Mouse (Mus musculus) CH12.LX (cell line): ENCODE results near the gene Sh2d1a. TPM values are rescaled to one million over a fixed set of nuclear protein-coding genes. Genes with fewer than 3 reads are reported as not detected.

ENCODE experiments used
- DNase-seq: peaks from one replicate; pipeline ENCODE4 v3.0.0-alpha.2; 2013; ENCODE audit errors: extremely low read depth
- H3K27ac ChIP-seq: 2 replicates; pipeline ENCODE4 v1.5.1; 2012; ENCODE audit warnings: low read depth, mild to moderate bottlenecking, control low read depth, moderate library complexity; ENCODE audit not compliant: insufficient read depth
- H3K27me3 ChIP-seq: replicated peaks from 2 replicates; pipeline ENCODE3; 2012; ENCODE audit warnings: inconsistent platforms
- H3K36me3 ChIP-seq, 2 experiments: replicated peaks in 1 of 2; 2 replicates each; pipeline versions ENCODE3 to v1.6.1; 2012; ENCODE audit warnings: inconsistent platforms in 1 of 2, low read length in 1 of 2, mild to moderate bottlenecking in 1 of 2, mixed read lengths in 1 of 2, moderate library complexity in 1 of 2; ENCODE audit not compliant: control insufficient read depth in 1 of 2, insufficient read depth in 1 of 2
- H3K4me1 ChIP-seq, 2 experiments: 2 replicates each; pipeline ENCODE4 v1.6.1; 2012; ENCODE audit warnings: inconsistent platforms in 1 of 2, moderate library complexity in 1 of 2; ENCODE audit not compliant: insufficient read depth in 2 of 2, control insufficient read depth in 1 of 2
- H3K4me2 ChIP-seq: 2 replicates; pipeline ENCODE4 v1.6.1; 2012; ENCODE audit warnings: low read depth, mild to moderate bottlenecking, control low read depth; ENCODE audit not compliant: poor library complexity, insufficient read depth, severe bottlenecking
- H3K4me3 ChIP-seq, 3 experiments: fragments of 150-350 bp in 1 of 3; sonication (generic) in 1 of 3; replicated peaks in 1 of 3; 2 replicates each; pipeline versions ENCODE3 to v1.5.1; 2011 to 2012; ENCODE audit warnings: low read depth in 2 of 3, low read length in 2 of 3, mild to moderate bottlenecking in 2 of 3, moderate library complexity in 2 of 3, control low read depth in 1 of 3, improper control_type of control experiment in 1 of 3, inconsistent platforms in 1 of 3, mixed read lengths in 1 of 3; ENCODE audit not compliant: poor library complexity in 1 of 3
- H3K79me2 ChIP-seq: replicated peaks from 2 replicates; pipeline ENCODE4 v1.6.1; 2012; ENCODE audit warnings: mild to moderate bottlenecking, moderate library complexity; ENCODE audit not compliant: control insufficient read depth, poor library complexity, insufficient read depth, severe bottlenecking; ENCODE audit errors: extremely low read depth
- H3K9ac ChIP-seq: 2 replicates; pipeline ENCODE4 v1.6.1; 2012; ENCODE audit warnings: low read depth, mild to moderate bottlenecking, control low read depth, moderate library complexity; ENCODE audit not compliant: insufficient read depth
- H3K9me3 ChIP-seq: replicated peaks from 2 replicates; pipeline ENCODE3; 2012; ENCODE audit warnings: low read length, inconsistent platforms, mixed read lengths
- BHLHE40 ChIP-seq: IDR thresholded peaks from 2 replicates; pipeline ENCODE4 v1.6.1; 2011; ENCODE audit warnings: mild to moderate bottlenecking, low read depth, low read length, improper control_type of control experiment
- CHD2 ChIP-seq: IDR thresholded peaks from 2 replicates; pipeline ENCODE4 v1.6.1; 2011; ENCODE audit warnings: low read length, improper control_type of control experiment
- CTCF ChIP-seq, 2 experiments: IDR thresholded peaks in 1 of 2; conservative IDR thresholded peaks in 1 of 2; 2 replicates each; pipeline ENCODE4 v1.5.1; 2011 to 2012; ENCODE audit warnings: low read depth in 2 of 2, low read length in 2 of 2, improper control_type of control experiment in 1 of 2, inconsistent platforms in 1 of 2, mild to moderate bottlenecking in 1 of 2, moderate library complexity in 1 of 2
- ETS1 ChIP-seq: conservative IDR thresholded peaks from 2 replicates; pipeline ENCODE4 v1.6.1; 2012; ENCODE audit warnings: low read depth, mild to moderate bottlenecking, inconsistent platforms, low read length, improper control_type of control experiment, moderate library complexity
- IRF4 ChIP-seq: IDR thresholded peaks from 2 replicates; pipeline ENCODE4 v1.6.1; 2014; ENCODE audit warnings: low read depth, mild to moderate bottlenecking, inconsistent platforms, low read length, improper control_type of control experiment
- JUND ChIP-seq: conservative IDR thresholded peaks from 2 replicates; pipeline ENCODE4 v1.6.1; 2011; ENCODE audit warnings: low read depth, low read length, improper control_type of control experiment
- KAT2A ChIP-seq: IDR thresholded peaks from 2 replicates; pipeline ENCODE4 v1.6.1; 2012; ENCODE audit warnings: low read length, improper control_type of control experiment, inconsistent platforms; ENCODE audit not compliant: insufficient replicate concordance
- MAX ChIP-seq: IDR thresholded peaks from 2 replicates; pipeline ENCODE4 v1.6.1; 2011; ENCODE audit warnings: low read length, improper control_type of control experiment
- MXI1 ChIP-seq: IDR thresholded peaks from 2 replicates; pipeline ENCODE4 v1.6.1; 2011; ENCODE audit warnings: mild to moderate bottlenecking, low read depth, low read length, improper control_type of control experiment
- MYC ChIP-seq: IDR thresholded peaks from 2 replicates; pipeline ENCODE4 v1.6.1; 2011; ENCODE audit warnings: low read depth, mild to moderate bottlenecking, improper control_type of control experiment, low read length
- NELFE ChIP-seq: IDR thresholded peaks from 2 replicates; pipeline ENCODE4 v1.6.1; 2011; ENCODE audit warnings: low read depth, low read length, improper control_type of control experiment
- POLR2AphosphoS2 ChIP-seq: IDR thresholded peaks from 2 replicates; pipeline ENCODE4 v1.6.1; 2011; ENCODE audit warnings: low read depth, low read length, improper control_type of control experiment
- RAD21 ChIP-seq: IDR thresholded peaks from 2 replicates; pipeline ENCODE4 v1.6.1; 2011; ENCODE audit warnings: low read depth, mild to moderate bottlenecking, low read length, improper control_type of control experiment, moderate library complexity
- SMC3 ChIP-seq: IDR thresholded peaks from 2 replicates; pipeline ENCODE4 v1.6.1; 2011; ENCODE audit warnings: low read depth, low read length, improper control_type of control experiment
- TCF12 ChIP-seq: IDR thresholded peaks from 2 replicates; pipeline ENCODE4 v1.6.1; 2014; ENCODE audit warnings: low read depth, mild to moderate bottlenecking, inconsistent platforms, low read length, improper control_type of control experiment
- USF2 ChIP-seq: conservative IDR thresholded peaks from 2 replicates; pipeline ENCODE4 v1.6.1; 2011; ENCODE audit warnings: low read depth, low read length, improper control_type of control experiment
- ZMIZ1 ChIP-seq: IDR thresholded peaks from 2 replicates; pipeline ENCODE4 v1.6.1; 2012; ENCODE audit warnings: low read depth, mild to moderate bottlenecking, inconsistent platforms, low read length, improper control_type of control experiment
- dilution Hi-C: fragments of 300-500 bp; cut with MboI; formaldehyde crosslinking; loops from 2 replicates; pipeline ENCODE4 v1.14.3; 2020; ENCODE audit warnings: low sequenced_read_pairs; ENCODE audit not compliant: extremely low pct_unique_long_range_greater_than_20kb, extremely low pct_ligation_motif_present
- in situ Hi-C: fragments of 300-500 bp; cut with MboI; formaldehyde crosslinking; loops from 3 replicates; pipeline ENCODE4 v1.14.3; 2019; ENCODE audit warnings: low sequenced_read_pairs, low pct_ligation_motif_present, low pct_unique_long_range_greater_than_20kb, mixed read lengths
- polyA plus RNA-seq: library from polyadenylated mRNA; unstranded; fragments of >175 nt; gene quantifications from 2 replicates; pipeline ENCODE4 v1.2.1, GENCODE M21; 2012; ENCODE audit warnings: low read depth; ENCODE audit not compliant: insufficient read length
- total RNA-seq, 2 experiments: library from RNA; depleted of rRNA; stranded (reverse); fragments of 300-350 nt in 1 of 2; fragments of >200 nt in 1 of 2; gene quantifications; 2 replicates each; pipeline ENCODE4 v1.2.3; 2012 to 2014

Sh2d1a gene
- total and polyA plus RNA-seq, 3 experiments = not detected

DNA sequence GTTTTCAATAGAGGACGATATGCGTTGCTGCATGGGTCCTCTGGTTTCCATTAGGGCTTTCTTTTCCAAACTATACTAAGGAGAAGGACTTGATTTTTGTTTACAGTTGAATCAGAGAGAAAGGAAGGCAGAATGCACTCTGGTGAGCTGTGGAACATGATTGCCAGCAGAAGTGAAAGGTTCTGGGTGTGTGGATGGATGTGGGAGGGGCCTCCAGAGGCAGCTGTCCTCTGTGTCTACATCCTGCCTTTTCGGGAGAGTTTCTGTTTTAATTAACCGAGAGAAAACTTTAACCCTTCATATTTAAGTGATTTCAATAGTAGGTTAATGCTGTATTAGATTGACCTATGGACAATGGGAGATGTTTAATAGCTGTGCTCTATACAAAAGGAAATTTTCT lies 46.3 kb downstream of the Sh2d1a start:
- H3K4me2 ChIP-seq = no peak overlapping the region
- no peak overlapping the region for H3K4me3 ChIP-seq
- H3K27ac ChIP-seq = no peak overlapping the region
- H3K79me2 ChIP-seq = no peaks in the 10 kb centered on the region
- no peaks in the 10 kb centered on the region for H3K9me3 ChIP-seq
- no peak for DNase-seq
- dilution Hi-C loops (no loop called here), in situ Hi-C loops (no loop called here)
- no peak for TF ChIP-seq USF2
- no peak for TF ChIP-seq POLR2AphosphoS2
- TF ChIP-seq NELFE = no peak
- no peak for TF ChIP-seq TCF12
- no peak for TF ChIP-seq MAX
- peaks cover 2 to 5% of the 10 kb centered on the region in 2 experiments; a peak in 2 of 4 replicates for H3K4me1 ChIP-seq
- no peak overlapping the region for H3K9ac ChIP-seq
- H3K27me3 ChIP-seq = no peaks in the 10 kb centered on the region
- no peaks in the 10 kb centered on the region for H3K36me3 ChIP-seq

DNA sequence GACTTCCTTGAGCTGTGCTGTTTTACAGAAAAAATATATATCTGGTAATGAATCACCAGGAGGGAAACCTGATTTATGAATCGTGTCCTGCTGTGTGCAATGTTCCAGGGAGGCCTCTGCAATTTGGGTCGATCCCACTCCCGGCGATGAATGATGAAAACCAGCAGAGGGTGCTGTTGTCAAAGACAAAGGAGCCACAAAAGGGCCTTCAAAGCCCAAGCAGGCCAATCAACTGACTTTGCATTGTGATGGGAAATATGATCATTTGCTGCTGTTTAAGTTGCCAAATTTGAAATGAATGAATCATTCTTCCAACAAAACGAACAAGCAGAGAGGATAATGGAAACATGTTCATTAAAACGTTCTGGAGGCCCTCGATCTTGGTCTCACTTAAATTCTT lies 55.0 kb downstream of the Sh2d1a start:
- Histone ChIP-seq H3K4me3 (no peak overlapping the region), H3K27ac (no peak overlapping the region)
- TF ChIP-seq KAT2A = no peak
- no peak for TF ChIP-seq MAX
- TF ChIP-seq CTCF (conservative IDR thresholded peaks at IDR 0.05 in 1 of 2, IDR thresholded peaks at IDR 0.05 in 1 of 2; ENCODE audit: low read depth in 2 of 2, low read length in 2 of 2) = peak; percentile 16 to 66; a peak in 2 of 4 replicates
- TF ChIP-seq MXI1 = no peak
- no peak for TF ChIP-seq IRF4
- TF ChIP-seq NELFE = no peak
- TF ChIP-seq SMC3 = peak; percentile 40
- TF ChIP-seq CHD2 = no peak
- no peak for TF ChIP-seq MYC
- no peak for TF ChIP-seq ZMIZ1
- TF ChIP-seq BHLHE40 = no peak
- no peak for TF ChIP-seq JUND
- peak; percentile 75 for TF ChIP-seq RAD21
- TF ChIP-seq ETS1 = no peak
- TF ChIP-seq, all 38 proteins: peak for 3
- Histone ChIP-seq H3K4me1 (no peaks in the 10 kb centered on the region), H3K9me3 (no peaks in the 10 kb centered on the region), H3K27me3 (no peaks in the 10 kb centered on the region), H3K9ac (no peak overlapping the region), H3K79me2 (no peaks in the 10 kb centered on the region), H3K36me3 (no peaks in the 10 kb centered on the region), H3K4me2 (no peak overlapping the region)
- in situ Hi-C loops (no loop called here), dilution Hi-C loops (no loop called here)
- DNase-seq = peak; percentile 57
